Mouse (Mus musculus): ENCODE results near the gene Klhl21. TPM values are rescaled to one million over a fixed set of nuclear protein-coding genes. Genes with fewer than 3 reads are reported as not detected.
A peak's percentile ranks its signal among the peaks of the same experiment; 100 is the strongest.

The Klhl21 gene
- total RNA-seq, 1 experiment, result 19.7 TPM

GRCm38 (mm10) chr4:152006812-152007211 is 1.8 kb upstream of the Klhl21 start:
- Histone ChIP-seq H3K36me3 (ENCODE audit: control insufficient read depth, insufficient read depth, low read length, poor library complexity, severe bottlenecking) (peaks cover 9% of the 10 kb centered on the region; the same call in 1 of the 2 replicates), H3K4me3 (ENCODE audit: insufficient read depth in 1 of 2, low read depth in 1 of 2, low read length in 2 of 2, poor library complexity in 1 of 2, severe bottlenecking in 1 of 2) (no peak overlapping the region), H3K27ac (ENCODE audit: insufficient read depth, low read depth, low read length, poor library complexity, severe bottlenecking) (peak overlapping the region; percentile 16; the same call in 1 of the 2 replicates), H3K9ac (ENCODE audit: insufficient read depth, low read depth, low read length, poor library complexity, severe bottlenecking) (no peak overlapping the region), H3K9me3 (ENCODE audit: control insufficient read depth, insufficient read depth, low read depth, low read length) (no peaks in the 10 kb centered on the region), H3K4me1 (ENCODE audit: control insufficient read depth in 2 of 2, insufficient read depth in 2 of 2, low read length in 2 of 2, poor library complexity in 1 of 2) (peaks cover 0 to 17% of the 10 kb centered on the region in 2 experiments; a peak in 3 of 4 replicates)
- TF ChIP-seq HCFC1 (IDR thresholded peaks at IDR 0.05; ENCODE audit: borderline replicate concordance, insufficient read depth, low read length) (no peak), MAFK (IDR thresholded peaks at IDR 0.05; ENCODE audit: insufficient read depth, low read depth, low read length) (no peak), CHD2 (IDR thresholded peaks at IDR 0.05; ENCODE audit: low read depth, low read length) (no peak), ZC3H11A (IDR thresholded peaks at IDR 0.05; ENCODE audit: borderline replicate concordance, low read depth, low read length) (no peak), ZNF384 (IDR thresholded peaks at IDR 0.05; ENCODE audit: low read depth, low read length) (no peak)
- in situ Hi-C loops (cut with MboI; ENCODE audit: low sequenced_read_pairs in 2 of 2, unreplicated experiment in 2 of 2), result no loop called here
- no peak for DNase-seq (ENCODE audit: low read depth, low spot score)

- Histone ChIP-seq H3K9me3 (ENCODE audit: control insufficient read depth, insufficient read depth, low read depth, low read length) (no peaks in the 10 kb centered on the region), H3K36me3 (ENCODE audit: control insufficient read depth, insufficient read depth, low read length, poor library complexity, severe bottlenecking) (peaks cover 17% of the 10 kb centered on the region; the same call in 1 of the 2 replicates), H3K27ac (ENCODE audit: insufficient read depth, low read depth, low read length, poor library complexity, severe bottlenecking) (peak overlapping the region; percentile 53), H3K4me1 (ENCODE audit: control insufficient read depth in 2 of 2, insufficient read depth in 2 of 2, low read length in 2 of 2, poor library complexity in 1 of 2) (peaks cover 0 to 21% of the 10 kb centered on the region in 2 experiments; a peak in 3 of 4 replicates), H3K4me3 (ENCODE audit: insufficient read depth in 1 of 2, low read depth in 1 of 2, low read length in 2 of 2, poor library complexity in 1 of 2, severe bottlenecking in 1 of 2) (peak overlapping the region; percentile 86 to 88; a peak in 2 of 4 replicates), H3K9ac (ENCODE audit: insufficient read depth, low read depth, low read length, poor library complexity, severe bottlenecking) (0 out of 2 replicates have a peak overlapping the region, but pooled peaks have one; percentile 17)
- DNase-seq (ENCODE audit: low read depth, low spot score), result no peak
- TF ChIP-seq ZC3H11A (IDR thresholded peaks at IDR 0.05; ENCODE audit: borderline replicate concordance, low read depth, low read length) (no peak), CHD2 (IDR thresholded peaks at IDR 0.05; ENCODE audit: low read depth, low read length) (no peak), HCFC1 (IDR thresholded peaks at IDR 0.05; ENCODE audit: borderline replicate concordance, insufficient read depth, low read length) (no peak), ZNF384 (IDR thresholded peaks at IDR 0.05; ENCODE audit: low read depth, low read length) (no peak), MAFK (IDR thresholded peaks at IDR 0.05; ENCODE audit: insufficient read depth, low read depth, low read length) (no peak)
- in situ Hi-C loops (cut with MboI; ENCODE audit: low sequenced_read_pairs in 2 of 2, unreplicated experiment in 2 of 2), result no loop called here
These were observed 989 bp upstream of the Klhl21 start for GRCm38 (mm10) chr4:152007481-152008147.

GRCm38 (mm10) chr4:152008148-152008500 is 479 bp upstream of the Klhl21 start:
- no peaks in the 10 kb centered on the region for H3K9me3 ChIP-seq (ENCODE audit: control insufficient read depth, insufficient read depth, low read depth, low read length)
- in situ Hi-C loops (cut with MboI; ENCODE audit: low sequenced_read_pairs in 2 of 2, unreplicated experiment in 2 of 2), result no loop called here
- H3K27ac ChIP-seq (ENCODE audit: insufficient read depth, low read depth, low read length, poor library complexity, severe bottlenecking), result peak overlapping the region; percentile 53; the same call in 1 of the 2 replicates
- no peak for DNase-seq (ENCODE audit: low read depth, low spot score)
- peaks cover 0 to 23% of the 10 kb centered on the region in 2 experiments; a peak in 3 of 4 replicates for H3K4me1 ChIP-seq (ENCODE audit: control insufficient read depth in 2 of 2, insufficient read depth in 2 of 2, low read length in 2 of 2, poor library complexity in 1 of 2)
- peak overlapping the region; percentile 52 for H3K9ac ChIP-seq (ENCODE audit: insufficient read depth, low read depth, low read length, poor library complexity, severe bottlenecking)
- H3K4me3 ChIP-seq (ENCODE audit: insufficient read depth in 1 of 2, low read depth in 1 of 2, low read length in 2 of 2, poor library complexity in 1 of 2, severe bottlenecking in 1 of 2), result peak overlapping the region; percentile 86 to 88
- TF ChIP-seq ZC3H11A (IDR thresholded peaks at IDR 0.05; ENCODE audit: borderline replicate concordance, low read depth, low read length), result no peak
- TF ChIP-seq HCFC1 (IDR thresholded peaks at IDR 0.05; ENCODE audit: borderline replicate concordance, insufficient read depth, low read length), result no peak
- peaks cover 22% of the 10 kb centered on the region; the same call in 1 of the 2 replicates for H3K36me3 ChIP-seq (ENCODE audit: control insufficient read depth, insufficient read depth, low read length, poor library complexity, severe bottlenecking)

- no peak for DNase-seq (ENCODE audit: low read depth, low spot score)
- peaks cover 33% of the 10 kb centered on the region for H3K36me3 ChIP-seq (ENCODE audit: control insufficient read depth, insufficient read depth, low read length, poor library complexity, severe bottlenecking)
- H3K4me1 ChIP-seq (ENCODE audit: control insufficient read depth in 2 of 2, insufficient read depth in 2 of 2, low read length in 2 of 2, poor library complexity in 1 of 2), result peaks cover 0 to 23% of the 10 kb centered on the region in 2 experiments; a peak in 3 of 4 replicates
These were observed 761 bp downstream of the Klhl21 start for GRCm38 (mm10) chr4:152009076-152010051.

More at GRCm38 (mm10) chr4:152009076-152010051, 761 bp downstream of the Klhl21 start:
- H3K9me3 ChIP-seq (ENCODE audit: control insufficient read depth, insufficient read depth, low read depth, low read length), result no peaks in the 10 kb centered on the region
- H3K27ac ChIP-seq (ENCODE audit: insufficient read depth, low read depth, low read length, poor library complexity, severe bottlenecking), result peak overlapping the region; percentile 3; the same call in 1 of the 2 replicates
- in situ Hi-C loops (cut with MboI; ENCODE audit: low sequenced_read_pairs in 2 of 2, unreplicated experiment in 2 of 2), result no loop called here
- peak overlapping the region; percentile 86 to 88 for H3K4me3 ChIP-seq (ENCODE audit: insufficient read depth in 1 of 2, low read depth in 1 of 2, low read length in 2 of 2, poor library complexity in 1 of 2, severe bottlenecking in 1 of 2)
- peak overlapping the region; percentile 80 for H3K9ac ChIP-seq (ENCODE audit: insufficient read depth, low read depth, low read length, poor library complexity, severe bottlenecking)
- TF ChIP-seq MAFK (IDR thresholded peaks at IDR 0.05; ENCODE audit: insufficient read depth, low read depth, low read length), result no peak
- 0 out of 2 replicates have a peak, but pooled peaks have one; percentile 15 for TF ChIP-seq HCFC1 (IDR thresholded peaks at IDR 0.05; ENCODE audit: borderline replicate concordance, insufficient read depth, low read length)
